Mouse (Mus musculus): ENCODE data around the gene Fbxl22. TPM values are rescaled to one million over a fixed set of nuclear protein-coding genes. Genes with fewer than 3 reads are reported as not detected.

Gene Fbxl22
- polyA plus RNA-seq (2016; fragmentation: Nextera tagmentation; extraction: Ambion mirVana): 2.3 and 2.5 TPM in 2 replicates

DNA sequence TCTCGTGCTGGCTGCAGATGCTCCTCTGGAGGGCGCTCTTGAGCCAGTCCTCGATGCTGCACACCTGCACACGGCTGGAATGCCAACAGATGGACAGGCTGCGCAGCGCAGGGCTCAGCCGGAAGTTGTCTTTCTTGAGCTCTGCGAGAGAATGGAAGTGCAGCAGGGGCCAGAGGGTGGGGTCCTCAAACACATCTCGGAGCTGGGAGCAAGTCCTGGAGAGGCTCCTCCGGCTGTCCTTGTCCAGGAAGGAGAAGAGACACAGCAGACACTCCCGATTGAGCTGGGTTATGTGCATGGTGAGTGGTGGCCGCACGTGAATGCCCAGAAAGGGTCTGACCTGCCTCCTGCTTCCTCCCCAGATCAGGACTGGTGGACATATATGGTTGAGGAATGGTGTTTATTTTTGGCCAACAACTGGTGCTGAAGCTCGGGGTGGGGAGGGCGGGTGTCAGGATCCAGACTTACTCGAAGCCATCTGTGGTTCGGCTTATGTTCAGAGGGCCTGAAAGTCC lies at the start of gene Fbxl22:
Gene Fbxl22 (minus strand): TSS at position 338 of the 515 bp plus-strand sequence.
- WGBS: 72% methylated on average over 17 of the region's 17 CpGs
- peak within 1 kb of the TSS; percentile 92 for H3K27ac ChIP-seq
- no peak within 1 kb of the TSS for H3K4me3 ChIP-seq
- H3K9ac ChIP-seq: no peak within 1 kb of the TSS
- no peaks in the 10 kb centered on the region for H3K9me3 ChIP-seq
- H3K4me1 ChIP-seq: peaks cover 24% of the 10 kb centered on the region
- H3K27me3 ChIP-seq: no peaks in the 10 kb centered on the region
- no peak within 1 kb of the TSS for H3K4me2 ChIP-seq (replicated peaks)
- peaks cover 48% of the 10 kb centered on the region for H3K36me3 ChIP-seq
- ATAC-seq (ENCODE audit: insufficient number of reproducible peaks, insufficient read depth, low FRiP score, low TSS enrichment): no peak

DNA sequence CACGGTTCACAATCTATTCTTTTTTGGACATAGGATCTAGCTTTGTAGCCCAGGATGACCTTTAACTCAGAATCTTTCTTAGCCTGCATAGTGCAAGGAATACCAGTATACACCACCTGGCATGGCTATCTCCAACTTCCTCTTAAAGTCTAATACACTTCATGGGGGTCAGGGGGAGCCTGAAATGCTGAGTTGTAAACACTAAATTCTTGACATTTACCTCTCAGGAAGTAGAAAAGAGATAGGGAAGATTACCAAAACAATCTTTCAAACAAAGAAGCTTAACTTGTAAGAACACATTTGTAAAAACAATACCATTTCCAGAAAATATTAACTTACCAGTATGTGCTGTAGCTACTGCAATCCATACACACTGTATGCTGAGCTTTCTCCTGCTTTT lies 47.8 kb upstream of the Fbxl22 start:
- no peaks in the 10 kb centered on the region for H3K27me3 ChIP-seq
- no peaks in the 10 kb centered on the region for H3K9me3 ChIP-seq
- no peak for ATAC-seq (ENCODE audit: insufficient number of reproducible peaks, insufficient read depth, low FRiP score, low TSS enrichment)
- 84% methylated on average over 1 of the region's 1 CpGs for WGBS
- no peaks in the 10 kb centered on the region for H3K36me3 ChIP-seq
- H3K4me1 ChIP-seq: peaks cover 10% of the 10 kb centered on the region
- no peak overlapping the region for H3K27ac ChIP-seq
- no peak overlapping the region for H3K4me3 ChIP-seq
- H3K9ac ChIP-seq: no peak overlapping the region
- H3K4me2 ChIP-seq (replicated peaks): no peak overlapping the region

DNA sequence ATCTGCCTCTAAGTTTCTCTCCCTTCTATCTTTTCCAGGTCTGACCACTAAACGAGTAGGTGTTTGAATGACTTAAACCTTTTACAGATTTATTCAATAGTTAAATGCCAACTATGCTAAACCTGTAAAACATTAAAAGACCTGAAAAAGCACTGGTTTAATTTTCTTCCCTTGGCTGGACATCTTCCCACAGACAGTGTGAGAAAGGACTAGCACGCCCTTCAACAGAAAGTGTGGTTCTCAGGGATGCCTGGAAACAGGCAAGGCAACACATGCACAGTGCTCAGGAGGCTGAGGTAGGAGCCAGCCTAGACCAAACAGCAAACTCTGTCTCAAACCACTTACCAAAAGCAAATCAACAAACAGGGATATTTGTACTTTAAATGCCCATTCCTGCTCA lies 47.1 kb upstream of the Fbxl22 start:
- no peak overlapping the region for H3K4me3 ChIP-seq

GRCm38 (mm10) chr9:66560728-66561127 lies 46.3 kb upstream of the Fbxl22 start:
- H3K9ac ChIP-seq: no peak overlapping the region
- H3K36me3 ChIP-seq: no peaks in the 10 kb centered on the region
- H3K27ac ChIP-seq: no peak overlapping the region
- no peaks in the 10 kb centered on the region for H3K27me3 ChIP-seq
- 76% methylated on average over 1 of the region's 1 CpGs for WGBS
- H3K4me2 ChIP-seq (replicated peaks): no peak overlapping the region
- no peak overlapping the region for H3K4me3 ChIP-seq
- H3K9me3 ChIP-seq: no peaks in the 10 kb centered on the region
- no peak for ATAC-seq (ENCODE audit: insufficient number of reproducible peaks, insufficient read depth, low FRiP score, low TSS enrichment)
- peaks cover 10% of the 10 kb centered on the region for H3K4me1 ChIP-seq

More for the DNA sequence above, 47.1 kb upstream of the Fbxl22 start:
- Histone ChIP-seq H3K27ac (no peak overlapping the region), H3K36me3 (no peaks in the 10 kb centered on the region), H3K4me2 (replicated peaks) (no peak overlapping the region), H3K9me3 (no peaks in the 10 kb centered on the region), H3K4me1 (peaks cover 10% of the 10 kb centered on the region), H3K9ac (no peak overlapping the region), H3K27me3 (no peaks in the 10 kb centered on the region)
- no peak for ATAC-seq (ENCODE audit: insufficient number of reproducible peaks, insufficient read depth, low FRiP score, low TSS enrichment)
- 86% methylated on average over 2 of the region's 2 CpGs for WGBS

DNA sequence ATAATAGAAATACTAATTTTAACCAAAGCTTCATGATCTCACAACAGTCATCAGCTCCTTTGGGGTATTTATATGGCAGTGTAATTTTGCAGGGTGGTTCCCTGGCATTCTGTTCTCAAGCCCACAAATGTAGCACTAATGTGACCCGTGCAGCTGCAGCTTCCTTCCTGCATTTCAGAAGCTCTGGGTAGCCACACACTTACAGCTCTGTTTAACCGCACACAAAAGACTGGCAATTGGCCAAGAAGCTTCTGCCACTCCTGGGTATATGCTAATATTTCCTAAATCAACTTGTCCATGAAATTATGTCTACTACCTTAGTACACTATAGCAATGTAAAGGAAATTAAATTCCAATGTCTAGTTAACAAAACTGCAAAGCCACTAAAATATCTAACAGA lies 45.9 kb upstream of the Fbxl22 start:
- no peak for ATAC-seq (ENCODE audit: insufficient number of reproducible peaks, insufficient read depth, low FRiP score, low TSS enrichment)
- no peak overlapping the region for H3K27ac ChIP-seq
- no peak overlapping the region for H3K4me3 ChIP-seq
- H3K4me2 ChIP-seq (replicated peaks): no peak overlapping the region
- no peaks in the 10 kb centered on the region for H3K9me3 ChIP-seq
- no peaks in the 10 kb centered on the region for H3K36me3 ChIP-seq
- H3K27me3 ChIP-seq: no peaks in the 10 kb centered on the region
- 26% methylated on average over 2 of the region's 2 CpGs for WGBS
- H3K9ac ChIP-seq: no peak overlapping the region
- H3K4me1 ChIP-seq: peaks cover 10% of the 10 kb centered on the region; the same call in 1 of the 2 replicates

- no peak for ATAC-seq (ENCODE audit: insufficient number of reproducible peaks, insufficient read depth, low FRiP score, low TSS enrichment)
- peaks cover 10% of the 10 kb centered on the region; the same call in 1 of the 2 replicates for H3K4me1 ChIP-seq
- H3K9ac ChIP-seq: no peak overlapping the region
- no peak overlapping the region for H3K4me3 ChIP-seq
- no peaks in the 10 kb centered on the region for H3K9me3 ChIP-seq
- WGBS: 95% methylated on average over 4 of the region's 4 CpGs
- no peaks in the 10 kb centered on the region for H3K27me3 ChIP-seq
- H3K27ac ChIP-seq: no peak overlapping the region
- no peaks in the 10 kb centered on the region for H3K36me3 ChIP-seq
- no peak overlapping the region for H3K4me2 ChIP-seq (replicated peaks)
Measured at GRCm38 (mm10) chr9:66558971-66559370, 44.6 kb upstream of the Fbxl22 start.

- Histone ChIP-seq H3K4me3 (no peak overlapping the region), H3K9ac (no peak overlapping the region), H3K36me3 (peaks cover 58% of the 10 kb centered on the region), H3K27ac (no peak overlapping the region), H3K4me1 (no peaks in the 10 kb centered on the region), H3K27me3 (no peaks in the 10 kb centered on the region), H3K9me3 (no peaks in the 10 kb centered on the region), H3K4me2 (replicated peaks) (no peak overlapping the region)
- no peak for ATAC-seq (ENCODE audit: insufficient number of reproducible peaks, insufficient read depth, low FRiP score, low TSS enrichment)
- WGBS: 89% methylated on average over 4 of the region's 4 CpGs
Measured at GRCm38 (mm10) chr9:66542785-66543184, 28.4 kb upstream of the Fbxl22 start.

- H3K9me3 ChIP-seq: no peaks in the 10 kb centered on the region
- no peak for ATAC-seq (ENCODE audit: insufficient number of reproducible peaks, insufficient read depth, low FRiP score, low TSS enrichment)
- WGBS: 88% methylated on average over 3 of the region's 3 CpGs
- no peak overlapping the region for H3K4me3 ChIP-seq
- peaks cover 85% of the 10 kb centered on the region for H3K36me3 ChIP-seq
- H3K4me2 ChIP-seq (replicated peaks): no peak overlapping the region
- H3K4me1 ChIP-seq: no peaks in the 10 kb centered on the region
- no peak overlapping the region for H3K27ac ChIP-seq
- H3K9ac ChIP-seq: no peak overlapping the region
- H3K27me3 ChIP-seq: no peaks in the 10 kb centered on the region
Measured at GRCm38 (mm10) chr9:66521595-66521994, 7.2 kb upstream of the Fbxl22 start.

- Histone ChIP-seq H3K4me1 (no peaks in the 10 kb centered on the region), H3K9me3 (no peaks in the 10 kb centered on the region), H3K36me3 (peaks cover 84% of the 10 kb centered on the region), H3K27me3 (no peaks in the 10 kb centered on the region), H3K27ac (no peak overlapping the region), H3K9ac (no peak overlapping the region), H3K4me3 (no peak overlapping the region), H3K4me2 (replicated peaks) (no peak overlapping the region)
- 97% methylated on average over 4 of the region's 4 CpGs for WGBS
- ATAC-seq (ENCODE audit: insufficient number of reproducible peaks, insufficient read depth, low FRiP score, low TSS enrichment): no peak
Measured at GRCm38 (mm10) chr9:66520299-66520698, 5.9 kb upstream of the Fbxl22 start.

DNA sequence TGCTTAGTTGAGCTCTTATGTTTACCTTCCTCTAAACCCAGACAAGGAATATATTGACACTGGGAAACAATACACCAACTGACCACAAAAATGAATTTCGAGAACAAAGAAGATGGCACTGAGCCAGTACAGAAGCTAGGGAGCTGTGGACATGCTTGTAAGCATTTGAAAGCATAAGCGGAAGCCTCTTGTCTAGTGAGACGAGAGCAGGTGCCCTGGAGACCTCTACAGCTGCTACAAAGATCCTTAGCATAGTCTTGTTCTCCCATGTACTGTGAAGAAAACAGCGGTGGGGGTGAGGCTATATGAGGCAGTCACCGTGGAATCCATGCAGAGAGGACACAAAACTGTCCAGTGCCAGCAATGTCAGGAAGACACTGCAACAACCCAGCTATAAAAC lies 4.5 kb upstream of the Fbxl22 start:
- Histone ChIP-seq H3K27ac (no peak overlapping the region), H3K4me1 (peaks cover 4% of the 10 kb centered on the region), H3K36me3 (peaks cover 85% of the 10 kb centered on the region), H3K27me3 (no peaks in the 10 kb centered on the region), H3K4me2 (replicated peaks) (no peak overlapping the region), H3K9me3 (no peaks in the 10 kb centered on the region), H3K9ac (no peak overlapping the region), H3K4me3 (no peak overlapping the region)
- no peak for ATAC-seq (ENCODE audit: insufficient number of reproducible peaks, insufficient read depth, low FRiP score, low TSS enrichment)
- 83% methylated on average over 5 of the region's 5 CpGs for WGBS

GRCm38 (mm10) chr9:66518251-66518650 lies 3.9 kb upstream of the Fbxl22 start:
- Histone ChIP-seq H3K9me3 (no peaks in the 10 kb centered on the region), H3K36me3 (peaks cover 82% of the 10 kb centered on the region), H3K4me1 (peaks cover 10% of the 10 kb centered on the region), H3K4me3 (no peak overlapping the region), H3K9ac (no peak overlapping the region), H3K27ac (no peak overlapping the region), H3K4me2 (replicated peaks) (no peak overlapping the region), H3K27me3 (no peaks in the 10 kb centered on the region)
- ATAC-seq (ENCODE audit: insufficient number of reproducible peaks, insufficient read depth, low FRiP score, low TSS enrichment): no peak
- WGBS: 88% methylated on average over 5 of the region's 5 CpGs

DNA sequence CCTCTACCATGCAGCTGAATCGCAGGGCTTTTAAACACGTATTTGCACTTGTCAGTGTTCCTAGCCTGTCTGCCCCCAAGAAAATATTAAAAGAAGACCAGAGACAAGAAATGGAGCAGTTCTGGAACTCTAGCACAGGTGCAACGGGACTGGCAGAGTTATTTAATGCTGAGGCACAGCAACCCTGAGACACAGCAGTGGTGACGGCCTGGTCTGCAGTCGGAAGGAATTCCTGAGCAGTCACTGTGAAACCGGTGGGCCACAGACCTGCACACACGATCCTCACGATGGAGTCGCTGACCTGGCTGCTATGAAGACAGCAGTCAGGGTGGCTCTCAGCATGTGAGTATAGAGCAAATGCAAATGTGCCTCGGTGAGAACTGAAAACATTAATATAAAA lies 3.4 kb upstream of the Fbxl22 start:
- WGBS: 91% methylated on average over 10 of the region's 10 CpGs
- H3K4me2 ChIP-seq (replicated peaks): no peak overlapping the region
- no peak overlapping the region for H3K9ac ChIP-seq
- no peaks in the 10 kb centered on the region for H3K9me3 ChIP-seq
- peaks cover 15% of the 10 kb centered on the region for H3K4me1 ChIP-seq
- H3K36me3 ChIP-seq: peaks cover 78% of the 10 kb centered on the region
- H3K27ac ChIP-seq: no peak overlapping the region
- H3K27me3 ChIP-seq: no peaks in the 10 kb centered on the region
- no peak overlapping the region for H3K4me3 ChIP-seq
- no peak for ATAC-seq (ENCODE audit: insufficient number of reproducible peaks, insufficient read depth, low FRiP score, low TSS enrichment)
